Mouse (Mus musculus) hematopoietic stem cell, adult 5-6 weeks (primary cell): ENCODE results near the gene Ccdc130. TPM values are rescaled to one million over a fixed set of nuclear protein-coding genes. Genes with fewer than 3 reads are reported as not detected.

Experiments
- ATAC-seq, 2 experiments: fragments of 125-278 bp in 1 of 2; replicated peaks in 1 of 2; 2 replicates each; pipeline ENCODE4 v1.8.0; 2016 to 2017; ENCODE audit warnings: inconsistent platforms in 2 of 2, mild to moderate bottlenecking in 2 of 2, moderate number of reproducible peaks in 2 of 2, low read depth in 1 of 2, moderate TSS enrichment in 1 of 2; ENCODE audit not compliant: low FRiP score in 2 of 2, poor library complexity in 2 of 2, severe bottlenecking in 2 of 2, insufficient read depth in 1 of 2, low TSS enrichment in 1 of 2
- total RNA-seq: library from RNA; stranded (forward); fragments of 172-1452, 232-1000 nt; gene quantifications from 2 replicates; pipeline ENCODE4 v1.2.3, GENCODE M21; 2017

Ccdc130 gene
- total RNA-seq, 1 experiment from 2014 or later: 17.1 TPM

GRCm38 (mm10) chr8:84211202-84211601 is 59.0 kb downstream of the Ccdc130 start:
- ATAC-seq: no peak

GRCm38 (mm10) chr8:84210167-84210791 is 59.9 kb downstream of the Ccdc130 start:
- ATAC-seq: peak; percentile 48 to 55; a peak in 2 of 4 replicates

- ATAC-seq: 0 out of 4 replicates have a peak, but pooled peaks of 1 of the 2 experiments have one; percentile 4
These were observed 61.5 kb downstream of the Ccdc130 start for GRCm38 (mm10) chr8:84208381-84209380.

GRCm38 (mm10) chr8:84207811-84208210 is 62.4 kb downstream of the Ccdc130 start:
- ATAC-seq: peak; percentile 65 to 68

Other genes starting within 250 kb of the Ccdc130 start
- 0.31 TPM in 1 of 2 replicates, not detected in the other for gene Palm3, start 248.9 kb downstream of the Ccdc130 start, total RNA-seq
- gene Il27ra, start 227.8 kb downstream of the Ccdc130 start, total RNA-seq: 14.8 and 19.4 TPM in 2 replicates
- not detected in 2 replicates for gene Rln3, start 225.4 kb downstream of the Ccdc130 start, total RNA-seq
- 2.5 and 3.6 TPM in 2 replicates for gene Gm10643, start 205.2 kb downstream of the Ccdc130 start, total RNA-seq
- 2.3 and 5.3 TPM in 2 replicates for gene Rfx1, start 203.5 kb downstream of the Ccdc130 start, total RNA-seq
- 21.0 and 23.1 TPM in 2 replicates for gene Dcaf15, start 165.6 kb downstream of the Ccdc130 start, total RNA-seq
- gene Podnl1, start 144.4 kb downstream of the Ccdc130 start, total RNA-seq: 1.4 and 2.7 TPM in 2 replicates
- gene Cc2d1a, start 122.4 kb downstream of the Ccdc130 start, total RNA-seq: 5.8 and 7.0 TPM in 2 replicates
- gene 4930432K21Rik, start 122.4 kb downstream of the Ccdc130 start, total RNA-seq: 2.7 and 3.8 TPM in 2 replicates
- gene Nanos3, start 85.2 kb downstream of the Ccdc130 start, total RNA-seq: not detected in 2 replicates
- 6.8 and 13.4 TPM in 2 replicates for gene Zswim4, start 33.3 kb downstream of the Ccdc130 start, total RNA-seq
- gene D8Ertd738e, start 20.7 kb downstream of the Ccdc130 start, total RNA-seq: 68.7 and 88.1 TPM in 2 replicates
- gene Mri1, start 13.1 kb downstream of the Ccdc130 start, total RNA-seq: 12.5 and 16.5 TPM in 2 replicates
- 9.8 and 13.2 TPM in 2 replicates for gene Cacna1a, start 118.1 kb upstream of the Ccdc130 start, total RNA-seq